Mouse (Mus musculus) stomach, embryonic 15.5 days (tissue): ENCODE measurements around the gene Gm20388. TPM values are rescaled to one million over a fixed set of nuclear protein-coding genes. Genes with fewer than 3 reads are reported as not detected.

Experiments
- ATAC-seq: fragments of 200-750 bp; cut with Nextera tagmentation; 2 replicates; pipeline ENCODE4 v1.8.0; 2017; ENCODE audit warnings: low read depth, moderate number of reproducible peaks, moderate TSS enrichment; ENCODE audit not compliant: insufficient read depth, low FRiP score
- H3K27ac ChIP-seq: fragments of 300-500 bp; sonication (generic); 2 replicates; pipeline ENCODE4 v1.5.1; 2015; ENCODE audit warnings: mild to moderate bottlenecking, inconsistent platforms
- H3K27me3 ChIP-seq: fragments of 300-500 bp; sonication (generic); replicated peaks from 2 replicates; pipeline ENCODE4 v1.6.1; 2015; ENCODE audit warnings: inconsistent platforms
- H3K36me3 ChIP-seq: fragments of 300-500 bp; sonication (generic); 2 replicates; pipeline ENCODE4 v1.6.1; 2015; ENCODE audit warnings: inconsistent platforms
- H3K4me1 ChIP-seq: fragments of 300-500 bp; sonication (generic); 2 replicates; pipeline ENCODE4 v1.6.1; 2015; ENCODE audit warnings: inconsistent platforms
- H3K4me2 ChIP-seq: fragments of 300-500 bp; sonication (generic); 2 replicates; pipeline ENCODE4 v1.6.1; 2015; ENCODE audit warnings: mild to moderate bottlenecking, inconsistent platforms
- H3K4me3 ChIP-seq: fragments of 300-500 bp; sonication (generic); replicated peaks from 2 replicates; pipeline ENCODE4 v1.5.1; 2015; ENCODE audit warnings: inconsistent platforms
- H3K9ac ChIP-seq: fragments of 300-500 bp; sonication (generic); 2 replicates; pipeline ENCODE4 v1.6.1; 2015; ENCODE audit warnings: inconsistent platforms
- H3K9me3 ChIP-seq: fragments of 300-500 bp; sonication (generic); 2 replicates; pipeline ENCODE4 v1.6.1; 2016; ENCODE audit warnings: inconsistent platforms
- WGBS: fragments of 180-500 bp; shearing (Covaris S2); methylation state at CpG from one replicate; pipeline ENCODE4 v1.1.7; 2015; 5-methylcytosine and 5-hydroxymethylcytosine counted together
- polyA plus RNA-seq: library from polyadenylated mRNA; unstranded; fragments of >200 nt; fragmentation: Nextera tagmentation; extraction: Ambion mirVana; gene quantifications from 2 replicates; pipeline ENCODE4 v1.2.1, GENCODE M21; 2015

Gene Gm20388
- polyA plus RNA-seq, 1 experiment from 2014 or later: not detected

GRCm38 (mm10) chr8:121216441-121216949 lies 1305.9 kb downstream of the Gm20388 start:
- Histone ChIP-seq H3K27ac (no peak overlapping the region), H3K36me3 (no peaks in the 10 kb centered on the region), H3K27me3 (no peaks in the 10 kb centered on the region), H3K4me1 (peaks cover 10% of the 10 kb centered on the region; the same call in 1 of the 2 replicates), H3K4me3 (no peak overlapping the region), H3K9me3 (no peaks in the 10 kb centered on the region; the same call in 1 of the 2 replicates), H3K9ac (no peak overlapping the region), H3K4me2 (no peak overlapping the region)
- no peak for ATAC-seq
- 83% methylated on average over 10 of the region's 10 CpGs for WGBS

- H3K9ac ChIP-seq: no peak overlapping the region
- H3K36me3 ChIP-seq: no peaks in the 10 kb centered on the region
- H3K27me3 ChIP-seq: 0 out of 2 replicates have a peak, but pooled peaks cover 5% of the 10 kb centered on the region
- ATAC-seq: no peak
- no peak overlapping the region for H3K4me3 ChIP-seq
- no peak overlapping the region for H3K4me2 ChIP-seq
- H3K27ac ChIP-seq: no peak overlapping the region
- 89% methylated on average over 3 of the region's 3 CpGs for WGBS
- H3K4me1 ChIP-seq: peaks cover 10% of the 10 kb centered on the region; the same call in 1 of the 2 replicates
- H3K9me3 ChIP-seq: no peaks in the 10 kb centered on the region; the same call in 1 of the 2 replicates
These were observed 1307.8 kb downstream of the Gm20388 start for GRCm38 (mm10) chr8:121218486-121218885.

GRCm38 (mm10) chr8:121220103-121220899 lies 1309.7 kb downstream of the Gm20388 start:
- Histone ChIP-seq H3K27me3 (0 out of 2 replicates have a peak, but pooled peaks cover 5% of the 10 kb centered on the region), H3K4me3 (no peak overlapping the region), H3K27ac (no peak overlapping the region), H3K36me3 (no peaks in the 10 kb centered on the region), H3K9ac (no peak overlapping the region), H3K4me2 (peak overlapping the region; percentile 16; the same call in 1 of the 2 replicates), H3K9me3 (no peaks in the 10 kb centered on the region; the same call in 1 of the 2 replicates), H3K4me1 (peaks cover 10% of the 10 kb centered on the region; the same call in 1 of the 2 replicates)
- 26% methylated on average over 33 of the region's 33 CpGs for WGBS
- peak; percentile 44; the same call in 1 of the 2 replicates for ATAC-seq

- Histone ChIP-seq H3K9ac (no peak overlapping the region), H3K9me3 (no peaks in the 10 kb centered on the region), H3K36me3 (no peaks in the 10 kb centered on the region), H3K27me3 (0 out of 2 replicates have a peak, but pooled peaks cover 5% of the 10 kb centered on the region), H3K4me1 (peaks cover 8% of the 10 kb centered on the region; the same call in 1 of the 2 replicates), H3K4me3 (no peak overlapping the region), H3K4me2 (no peak overlapping the region), H3K27ac (no peak overlapping the region)
- no peak for ATAC-seq
- WGBS: 60% methylated on average over 8 of the region's 8 CpGs
These were observed 1314.1 kb downstream of the Gm20388 start for GRCm38 (mm10) chr8:121224709-121225108.

- Histone ChIP-seq H3K36me3 (no peaks in the 10 kb centered on the region), H3K27me3 (no peaks in the 10 kb centered on the region), H3K9me3 (no peaks in the 10 kb centered on the region), H3K4me3 (no peak overlapping the region), H3K9ac (no peak overlapping the region), H3K4me1 (no peaks in the 10 kb centered on the region), H3K4me2 (no peak overlapping the region), H3K27ac (no peak overlapping the region)
- ATAC-seq: no peak
- 75% methylated on average over 18 of the region's 18 CpGs for WGBS
These were observed 1317.1 kb downstream of the Gm20388 start for GRCm38 (mm10) chr8:121227756-121228155.

GRCm38 (mm10) chr8:121228892-121229291 lies 1318.3 kb downstream of the Gm20388 start:
- ATAC-seq: no peak
- WGBS: 69% methylated on average over 3 of the region's 3 CpGs
- Histone ChIP-seq H3K36me3 (no peaks in the 10 kb centered on the region), H3K4me2 (no peak overlapping the region), H3K9ac (no peak overlapping the region), H3K9me3 (no peaks in the 10 kb centered on the region), H3K27me3 (no peaks in the 10 kb centered on the region), H3K4me3 (no peak overlapping the region), H3K27ac (no peak overlapping the region), H3K4me1 (no peaks in the 10 kb centered on the region)

- Histone ChIP-seq H3K9ac (no peak overlapping the region), H3K4me2 (no peak overlapping the region), H3K9me3 (no peaks in the 10 kb centered on the region), H3K27me3 (no peaks in the 10 kb centered on the region), H3K27ac (no peak overlapping the region), H3K36me3 (no peaks in the 10 kb centered on the region), H3K4me1 (no peaks in the 10 kb centered on the region), H3K4me3 (no peak overlapping the region)
- WGBS: 37% methylated on average over 6 of the region's 7 CpGs
- no peak for ATAC-seq
These were observed 1318.9 kb downstream of the Gm20388 start for GRCm38 (mm10) chr8:121229550-121229949.

GRCm38 (mm10) chr8:121233196-121233595 lies 1322.6 kb downstream of the Gm20388 start:
- Histone ChIP-seq H3K4me2 (no peak overlapping the region), H3K27me3 (no peaks in the 10 kb centered on the region), H3K9ac (no peak overlapping the region), H3K36me3 (no peaks in the 10 kb centered on the region), H3K27ac (no peak overlapping the region), H3K4me1 (no peaks in the 10 kb centered on the region), H3K4me3 (no peak overlapping the region), H3K9me3 (no peaks in the 10 kb centered on the region)
- ATAC-seq: no peak
- 36% methylated on average over 4 of the region's 4 CpGs for WGBS

- Histone ChIP-seq H3K9me3 (no peaks in the 10 kb centered on the region), H3K4me2 (no peak overlapping the region), H3K27ac (no peak overlapping the region), H3K36me3 (no peaks in the 10 kb centered on the region), H3K27me3 (no peaks in the 10 kb centered on the region), H3K4me3 (no peak overlapping the region), H3K9ac (no peak overlapping the region), H3K4me1 (no peaks in the 10 kb centered on the region)
- ATAC-seq: no peak
- 74% methylated on average over 7 of the region's 7 CpGs for WGBS
These were observed 1324.3 kb downstream of the Gm20388 start for GRCm38 (mm10) chr8:121234915-121235314.

GRCm38 (mm10) chr8:121239640-121240039 lies 1329.0 kb downstream of the Gm20388 start:
- Histone ChIP-seq H3K4me1 (peaks cover 19% of the 10 kb centered on the region), H3K9ac (no peak overlapping the region), H3K4me3 (no peak overlapping the region), H3K4me2 (no peak overlapping the region), H3K36me3 (no peaks in the 10 kb centered on the region), H3K9me3 (no peaks in the 10 kb centered on the region), H3K27me3 (no peaks in the 10 kb centered on the region), H3K27ac (no peak overlapping the region)
- 81% methylated on average over 6 of the region's 6 CpGs for WGBS
- no peak for ATAC-seq

- Histone ChIP-seq H3K4me1 (peaks cover 19% of the 10 kb centered on the region), H3K4me2 (peak overlapping the region; percentile 33), H3K36me3 (no peaks in the 10 kb centered on the region), H3K9ac (no peak overlapping the region), H3K27me3 (no peaks in the 10 kb centered on the region), H3K4me3 (no peak overlapping the region), H3K27ac (peak overlapping the region; percentile 71), H3K9me3 (no peaks in the 10 kb centered on the region)
- 17% methylated on average over 14 of the region's 14 CpGs for WGBS
- peak; percentile 71 for ATAC-seq
These were observed 1331.3 kb downstream of the Gm20388 start for GRCm38 (mm10) chr8:121241761-121242552.
